Mouse (Mus musculus) stomach, postnatal 0 days (tissue): ENCODE measurements around the gene Togaram1. TPM values are rescaled to one million over a fixed set of nuclear protein-coding genes. Genes with fewer than 3 reads are reported as not detected.

Experiments used
- ATAC-seq: fragments of 200-750 bp; cut with Nextera tagmentation; 2 replicates; pipeline ENCODE4 v1.8.0; 2017; ENCODE audit not compliant: low FRiP score, low TSS enrichment
- DNase-seq: peaks from one replicate; pipeline ENCODE4 v3.0.0-alpha.2; 2016; ENCODE audit warnings: low spot score
- H3K27ac ChIP-seq: fragments of 300-500 bp; sonication (generic); replicated peaks from 2 replicates; pipeline ENCODE4 v1.5.1; 2014; ENCODE audit warnings: mild to moderate bottlenecking, control low read depth
- H3K27me3 ChIP-seq: fragments of 300-500 bp; sonication (generic); 2 replicates; pipeline ENCODE4 v1.6.1; 2014; ENCODE audit warnings: low read length; ENCODE audit not compliant: control insufficient read depth, insufficient read depth
- H3K36me3 ChIP-seq: fragments of 300-500 bp; sonication (generic); 2 replicates; pipeline ENCODE4 v1.6.1; 2014; ENCODE audit warnings: low read length, mixed read lengths; ENCODE audit not compliant: control insufficient read depth, insufficient read depth
- H3K4me1 ChIP-seq: fragments of 300-500 bp; sonication (generic); replicated peaks from 2 replicates; pipeline ENCODE4 v1.6.1; 2014; ENCODE audit warnings: antibody characterized with exemption; ENCODE audit not compliant: control insufficient read depth, insufficient read depth
- H3K4me2 ChIP-seq: fragments of 300-500 bp; sonication (generic); replicated peaks from 2 replicates; pipeline ENCODE4 v1.6.1; 2014; ENCODE audit warnings: low read depth, mild to moderate bottlenecking, control low read depth, moderate library complexity
- H3K4me3 ChIP-seq: fragments of 300-500 bp; sonication (generic); 2 replicates; pipeline ENCODE4 v1.5.1; 2014; ENCODE audit warnings: low read depth, low read length, control low read depth
- H3K9ac ChIP-seq: fragments of 300-500 bp; sonication (generic); 2 replicates; pipeline ENCODE4 v1.6.1; 2014; ENCODE audit warnings: mild to moderate bottlenecking, low read length, control low read depth, mixed read lengths
- H3K9me3 ChIP-seq: fragments of 300-500 bp; sonication (generic); 2 replicates; pipeline ENCODE4 v1.6.1; 2016; ENCODE audit warnings: low read length; ENCODE audit not compliant: control insufficient read depth
- CTCF ChIP-seq: IDR thresholded peaks from 2 replicates; pipeline ENCODE4 v1.5.1; 2016; ENCODE audit warnings: antibody characterized with exemption, low read depth, mild to moderate bottlenecking, moderate library complexity
- EP300 ChIP-seq: optimal IDR thresholded peaks from 2 replicates; pipeline ENCODE3; 2016; ENCODE audit warnings: antibody characterized with exemption
- WGBS: fragments of 180-500 bp; shearing (Covaris S2); extraction: QIAGEN DNeasy Blood & Tissue Kit; methylation state at CpG from one replicate; pipeline ENCODE4 v1.1.7; 2014; 5-methylcytosine and 5-hydroxymethylcytosine counted together
- polyA plus RNA-seq: library from polyadenylated mRNA; unstranded; fragments of >200 nt; fragmentation: Nextera tagmentation; extraction: Ambion mirVana; gene quantifications from 2 replicates; pipeline ENCODE4 v1.2.1, GENCODE M21; 2015

The Togaram1 gene
- polyA plus RNA-seq = 11.3 and 11.4 TPM in 2 replicates

- H3K4me1 ChIP-seq = no peaks in the 10 kb centered on the region
- DNase-seq (peak; percentile 100), ATAC-seq (peak; percentile 99)
- H3K27ac ChIP-seq = peak within 1 kb of the TSS; percentile 95
- peak within 1 kb of the TSS; percentile 86 for H3K4me2 ChIP-seq
- H3K9me3 ChIP-seq = no peaks in the 10 kb centered on the region
- H3K9ac ChIP-seq = peak within 1 kb of the TSS; percentile 93
- H3K36me3 ChIP-seq = no peaks in the 10 kb centered on the region
- TF ChIP-seq CTCF = no peak
- no peak for TF ChIP-seq EP300
- peak within 1 kb of the TSS; percentile 90 for H3K4me3 ChIP-seq
- under 1% methylated on average over 42 of the region's 45 CpGs for WGBS
- no peaks in the 10 kb centered on the region for H3K27me3 ChIP-seq
These were observed at the start of gene Togaram1, which contains the start of gene Klhl28 for GRCm38 (mm10) chr12:64965124-64966026. TSS of gene Togaram1 (plus strand) at chr12:64965804. TSS of gene Klhl28 (minus strand) at chr12:64965534.

DNA sequence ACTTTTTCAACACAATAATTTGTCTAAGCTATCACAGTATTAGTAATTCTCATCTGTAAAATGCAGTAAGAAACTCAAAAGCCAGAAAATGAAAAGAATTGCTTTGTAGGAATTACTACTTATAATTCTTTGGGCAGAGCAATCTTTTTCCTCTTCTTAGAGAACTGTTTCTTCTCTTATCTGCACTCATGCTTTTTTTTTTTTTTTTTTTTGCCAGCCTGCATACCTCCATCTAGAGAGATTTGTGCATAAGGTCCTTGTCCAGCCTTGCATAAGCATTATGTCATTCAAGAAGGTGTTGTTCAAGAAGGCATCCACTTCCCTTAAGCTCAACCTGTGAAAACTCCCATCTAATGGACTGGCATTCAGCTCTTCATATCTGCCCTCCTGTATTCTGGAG is 48.9 kb upstream of the Togaram1 start:
- TF ChIP-seq EP300 (no peak), CTCF (no peak)
- Histone ChIP-seq H3K4me1 (no peaks in the 10 kb centered on the region), H3K36me3 (no peaks in the 10 kb centered on the region), H3K4me2 (no peak overlapping the region), H3K27ac (no peak overlapping the region), H3K27me3 (no peaks in the 10 kb centered on the region), H3K9ac (no peak overlapping the region), H3K9me3 (no peaks in the 10 kb centered on the region), H3K4me3 (no peak overlapping the region)
- ATAC-seq = no peak
- DNase-seq = no peak

DNA sequence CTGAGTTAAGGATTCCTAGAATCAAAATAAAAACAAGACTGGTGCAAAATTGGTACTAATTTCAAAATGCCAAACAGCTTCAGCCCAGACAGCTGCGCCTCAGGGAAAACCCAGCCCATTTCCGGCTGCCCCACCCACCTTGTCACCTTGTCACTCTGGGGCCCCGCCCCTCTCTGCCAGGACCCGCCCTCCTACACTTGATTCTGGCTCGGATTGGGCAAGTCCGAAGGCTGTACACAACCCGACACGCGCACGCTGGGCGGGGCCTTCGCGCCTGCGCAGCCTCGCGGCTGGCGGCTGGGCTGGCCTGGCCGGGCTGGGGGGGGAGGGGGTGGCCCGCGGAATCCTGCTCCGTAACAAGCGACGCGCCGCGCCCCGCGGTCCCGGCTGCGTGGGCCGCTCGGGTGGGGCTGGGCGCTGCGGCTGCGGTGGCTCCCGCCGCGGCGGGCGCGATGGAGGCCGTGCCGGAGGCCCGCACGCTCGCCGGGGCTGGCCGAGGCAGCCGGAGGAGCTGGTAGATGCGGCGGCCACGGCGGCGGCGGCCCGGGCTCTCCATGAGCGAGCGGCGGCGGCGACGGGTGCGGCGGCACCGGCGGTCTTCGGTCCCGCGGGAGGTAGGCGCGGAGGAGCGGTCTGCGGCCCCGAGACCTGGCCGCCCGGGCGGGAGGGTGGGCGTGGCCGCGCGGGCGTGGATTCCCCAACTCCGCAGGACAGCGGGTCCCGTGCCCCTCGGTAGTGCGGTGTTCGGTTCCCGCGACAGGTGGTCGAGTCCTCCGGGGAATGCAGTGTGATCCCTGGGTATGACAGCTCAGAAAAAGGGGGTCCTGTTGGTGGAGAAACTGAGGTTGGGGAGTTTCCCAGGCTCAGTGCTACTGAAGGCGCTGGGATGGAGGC is 47.8 kb upstream of the Togaram1 start, which contains the start of gene Gm527:
Gene Gm527, plus strand, starts transcription at position 329 of the 894 bp plus-strand sequence.
- H3K27me3 ChIP-seq = no peaks in the 10 kb centered on the region
- peak within 1 kb of the TSS; percentile 83 for H3K9ac ChIP-seq
- DNase-seq (peak; percentile 99), ATAC-seq (peak; percentile 100)
- no peaks in the 10 kb centered on the region for H3K4me1 ChIP-seq
- H3K4me2 ChIP-seq = peak within 1 kb of the TSS; percentile 92
- H3K9me3 ChIP-seq = no peaks in the 10 kb centered on the region
- H3K4me3 ChIP-seq = peak within 1 kb of the TSS; percentile 83
- H3K27ac ChIP-seq = peak within 1 kb of the TSS; percentile 73
- no peaks in the 10 kb centered on the region for H3K36me3 ChIP-seq
- WGBS = under 1% methylated on average over 40 of the region's 93 CpGs
- TF ChIP-seq EP300 (no peak), CTCF (no peak)

DNA sequence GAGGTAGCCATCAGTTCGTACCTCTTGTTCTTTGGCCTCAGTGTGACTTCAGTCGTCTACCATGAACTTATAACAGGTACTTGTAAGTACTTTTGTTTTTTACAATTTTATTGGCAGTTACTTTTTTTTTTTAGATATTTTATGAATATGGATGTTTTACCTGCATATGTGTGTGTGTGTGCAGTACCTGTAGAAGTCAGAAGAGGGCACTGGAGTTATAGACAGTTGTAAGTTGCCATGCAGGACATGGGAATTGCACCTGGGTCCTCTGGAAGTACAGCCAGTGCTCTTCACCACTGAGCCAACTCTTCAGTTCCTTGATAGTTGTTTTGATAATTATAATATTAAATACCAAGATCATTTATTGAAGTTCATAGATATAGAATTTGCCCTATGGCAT is 28.1 kb upstream of the Togaram1 start:
- Histone ChIP-seq H3K27ac (no peak overlapping the region), H3K4me3 (no peak overlapping the region), H3K36me3 (no peaks in the 10 kb centered on the region), H3K4me1 (no peaks in the 10 kb centered on the region), H3K27me3 (no peaks in the 10 kb centered on the region), H3K9ac (no peak overlapping the region), H3K9me3 (no peaks in the 10 kb centered on the region), H3K4me2 (no peak overlapping the region)
- 79% methylated on average over 2 of the region's 2 CpGs for WGBS
- TF ChIP-seq EP300 (no peak), CTCF (peak; percentile 64)
- no peak for ATAC-seq
- DNase-seq = no peak

DNA sequence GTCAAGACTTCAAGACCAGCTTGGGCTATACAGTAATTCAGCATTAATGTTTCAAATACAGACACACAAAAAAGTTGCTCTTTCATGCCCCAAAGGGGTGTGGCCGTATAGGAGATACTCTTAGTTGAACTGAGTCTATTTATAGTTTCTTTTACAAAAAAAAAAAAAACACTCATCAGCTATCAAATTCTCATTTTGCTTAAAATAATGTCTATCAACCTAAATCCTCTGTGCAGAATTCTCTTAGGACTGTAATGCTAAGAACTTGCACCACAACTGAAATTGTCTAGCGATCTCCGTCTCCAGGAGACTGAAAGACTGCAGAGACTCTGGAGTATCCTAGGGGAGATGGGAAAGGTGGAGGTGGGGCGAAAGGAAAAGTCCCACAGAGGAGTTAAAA is 1.0 kb upstream of the Togaram1 start:
- H3K27ac ChIP-seq = no peak overlapping the region
- H3K36me3 ChIP-seq = no peaks in the 10 kb centered on the region
- peak overlapping the region; percentile 90 for H3K4me3 ChIP-seq
- ATAC-seq (no peak), DNase-seq (no peak)
- peak overlapping the region; percentile 60 for H3K4me2 ChIP-seq
- no peak for TF ChIP-seq CTCF
- TF ChIP-seq EP300 = no peak
- H3K9ac ChIP-seq = peak overlapping the region; percentile 69
- no peaks in the 10 kb centered on the region for H3K9me3 ChIP-seq
- WGBS = 19% methylated on average over 4 of the region's 4 CpGs
- H3K4me1 ChIP-seq = no peaks in the 10 kb centered on the region
- H3K27me3 ChIP-seq = no peaks in the 10 kb centered on the region
